9 mouse cellular contexts compared by ENCODE assay signal in the genomic region with DNA sequence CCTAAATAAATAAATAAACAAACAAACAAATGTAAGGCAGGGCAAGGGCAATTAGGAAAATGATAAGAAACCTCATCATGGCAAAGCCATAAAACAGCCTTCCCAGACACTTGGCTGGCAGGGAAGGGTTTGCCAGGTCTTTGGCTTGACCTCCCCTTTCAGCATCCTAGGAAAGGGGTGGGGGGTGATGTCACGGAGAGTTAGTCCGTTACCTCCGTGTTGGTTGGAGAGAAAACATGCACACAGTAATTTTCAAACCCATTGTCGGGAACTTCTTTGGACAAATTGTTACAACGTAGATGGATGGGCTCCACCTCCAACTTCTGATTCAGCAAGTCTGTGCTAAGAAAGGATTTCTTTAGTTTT. TPM values are rescaled to one million over a fixed set of nuclear protein-coding genes. Genes with fewer than 3 reads are reported as not detected.
A peak's percentile ranks its signal among the peaks of the same experiment; 100 is the strongest.
DNase-seq lines count a peak whose midpoint lies in the region; ATAC-seq and TF ChIP-seq lines count a peak whose summit lies in the region.
"Had no signal": no experiment of that assay in that cellular context is flagged by ENCODE, and none has a peak within 500 bp of the region (broad histone marks: within the 10 kb centered on the region; RNA-seq: fewer than 3 reads in every experiment).

No protein-coding gene starts in this region.

- no peak for TF ChIP-seq EP300 in heart, postnatal 0 days (IDR thresholded peaks at IDR 0.05; ENCODE audit: low read depth)

- TF ChIP-seq CTCF in heart, postnatal 0 days (IDR thresholded peaks at IDR 0.05; ENCODE audit: low read depth): no peak

- H3K9ac ChIP-seq in heart, embryonic 14.5 days (ENCODE audit: low read length): no peak overlapping the region
- H3K9ac ChIP-seq in heart, postnatal 0 days (replicated peaks; ENCODE audit: low read depth, low read length): no peak overlapping the region
- peak overlapping the region; percentile 95; the same call in 1 of the 2 replicates for H3K9ac ChIP-seq in midbrain, embryonic 12.5 days (replicated peaks)

- no peak for ATAC-seq in heart, embryonic 14.5 days (ENCODE audit: insufficient number of reproducible peaks, insufficient read depth, low FRiP score, low read depth)
- no peak for ATAC-seq in heart, postnatal 0 days (ENCODE audit: insufficient read depth, low read depth)
- no peak for ATAC-seq in midbrain, embryonic 12.5 days (ENCODE audit: low FRiP score, low read depth)
- no peak for ATAC-seq in erythroid progenitor cell, adult 5-6 weeks (replicated peaks; ENCODE audit: low FRiP score, poor library complexity, severe bottlenecking)

- intact Hi-C loops in heart, postnatal 36 days (cut with DNase I): loop anchor here (5.0 kb wide), 3 partner anchors 73 to 598 kb away; partner anchors contain the start of genes Atg3 and Slc35a5
- intact Hi-C loops in left cerebral cortex, postnatal 10 days (cut with DNase I): loop anchor here (5.0 kb wide), 2 partner anchors 47 to 62 kb away; no protein-coding TSS in a partner anchor

- H3K27ac ChIP-seq in heart, embryonic 14.5 days (replicated peaks in 1 of 2; ENCODE audit: control insufficient read depth in 1 of 2, insufficient read depth in 1 of 2, low read depth in 2 of 2, low read length in 2 of 2): no peak overlapping the region
- peak overlapping the region; percentile 96 for H3K27ac ChIP-seq in embryonic facial prominence, embryonic 10.5 days (replicated peaks)
- no peak overlapping the region for H3K27ac ChIP-seq in heart, postnatal 0 days (ENCODE audit: low read depth)
- H3K27ac ChIP-seq in midbrain, embryonic 12.5 days (replicated peaks): peak overlapping the region; percentile 95

- 26% methylated on average over 5 of the region's 5 CpGs for WGBS in heart, embryonic 14.5 days
- WGBS in embryonic facial prominence, embryonic 10.5 days: 10% methylated on average over 5 of the region's 5 CpGs
- 26% methylated on average over 5 of the region's 5 CpGs for WGBS in heart, postnatal 0 days
- WGBS in midbrain, embryonic 12.5 days: 8% methylated on average over 5 of the region's 5 CpGs

- H3K27me3 ChIP-seq in heart, embryonic 14.5 days (ENCODE audit: control insufficient read depth, insufficient read depth, low read length): no peaks in the 10 kb centered on the region
- no peaks in the 10 kb centered on the region; the same call in 1 of the 2 replicates for H3K27me3 ChIP-seq in embryonic facial prominence, embryonic 10.5 days (replicated peaks; ENCODE audit: low read depth, poor library complexity, severe bottlenecking)
- no peaks in the 10 kb centered on the region for H3K27me3 ChIP-seq in heart, postnatal 0 days (ENCODE audit: control insufficient read depth, insufficient read depth, low read length)
- no peaks in the 10 kb centered on the region for H3K27me3 ChIP-seq in midbrain, embryonic 12.5 days

- H3K4me1 ChIP-seq in heart, embryonic 14.5 days (ENCODE audit: control insufficient read depth in 2 of 2, insufficient read depth in 2 of 2, low read length in 2 of 2): peaks cover 0 to 4% of the 10 kb centered on the region in 2 experiments; a peak in 2 of 4 replicates
- peaks cover 48% of the 10 kb centered on the region for H3K4me1 ChIP-seq in embryonic facial prominence, embryonic 10.5 days
- peaks cover 5% of the 10 kb centered on the region; the same call in 1 of the 2 replicates for H3K4me1 ChIP-seq in heart, postnatal 0 days (ENCODE audit: control insufficient read depth, insufficient read depth)
- peaks cover 43% of the 10 kb centered on the region for H3K4me1 ChIP-seq in midbrain, embryonic 12.5 days

- H3K9me3 ChIP-seq in heart, embryonic 14.5 days (ENCODE audit: control insufficient read depth, low read length): no peaks in the 10 kb centered on the region
- H3K9me3 ChIP-seq in embryonic facial prominence, embryonic 10.5 days: no peaks in the 10 kb centered on the region
- H3K9me3 ChIP-seq in heart, postnatal 0 days (replicated peaks; ENCODE audit: control insufficient read depth, low read length): no peaks in the 10 kb centered on the region
- no peaks in the 10 kb centered on the region for H3K9me3 ChIP-seq in midbrain, embryonic 12.5 days
- H3K9me3 ChIP-seq: G1E had no signal

- peak overlapping the region in 1 of 2 experiments; percentile 88; a peak in 3 of 4 replicates for H3K4me3 ChIP-seq in heart, embryonic 14.5 days (ENCODE audit: control insufficient read depth in 1 of 2, insufficient read depth in 1 of 2, low read depth in 1 of 2, low read length in 2 of 2)
- peak overlapping the region; percentile 90 for H3K4me3 ChIP-seq in embryonic facial prominence, embryonic 10.5 days
- peak overlapping the region; percentile 57 for H3K4me3 ChIP-seq in heart, postnatal 0 days (ENCODE audit: low read depth, low read length)
- H3K4me3 ChIP-seq in midbrain, embryonic 12.5 days: peak overlapping the region; percentile 91

- peak overlapping the region; percentile 92 for H3K4me2 ChIP-seq in heart, embryonic 14.5 days (ENCODE audit: low read length)
- peak overlapping the region; percentile 70 for H3K4me2 ChIP-seq in heart, postnatal 0 days (ENCODE audit: low read depth, low read length)
- peak overlapping the region; percentile 61 for H3K4me2 ChIP-seq in midbrain, embryonic 12.5 days (replicated peaks)

- H3K36me3 ChIP-seq in heart, embryonic 14.5 days (ENCODE audit: control insufficient read depth, insufficient read depth, low read length): no peaks in the 10 kb centered on the region
- no peaks in the 10 kb centered on the region for H3K36me3 ChIP-seq in embryonic facial prominence, embryonic 10.5 days (replicated peaks)
- no peaks in the 10 kb centered on the region for H3K36me3 ChIP-seq in heart, postnatal 0 days (replicated peaks; ENCODE audit: control insufficient read depth, insufficient read depth, low read length)
- no peaks in the 10 kb centered on the region for H3K36me3 ChIP-seq in midbrain, embryonic 12.5 days
- H3K36me3 ChIP-seq: G1E had no signal

- no peak for DNase-seq in heart, postnatal 36 days
- no peak for DNase-seq in embryonic facial prominence, embryonic 10.5 days (ENCODE audit: low spot score)
- no peak for DNase-seq in heart, postnatal 0 days (ENCODE audit: low spot score)
- no peak for DNase-seq in left cerebral cortex, postnatal 10 days (ENCODE audit: extremely low spot score in 1 of 2, low spot score in 2 of 2)
- DNase-seq in lung, postnatal 36 days: no peak

RNA-seq across cellular contexts. Expression of gene Boc, which starts 0.6 kb away (rescaled TPM):
- 6.0 and 7.6 TPM in 2 replicates for polyA plus RNA-seq in heart, embryonic 14.5 days (2014; fragmentation: Nextera tagmentation; extraction: Ambion mirVana)
- 1 to 10 TPM; 4.8 to 5.9 TPM for total RNA-seq in heart, postnatal 36 days (2021)
- 14.2 and 14.3 TPM in 2 replicates for polyA plus RNA-seq in embryonic facial prominence, embryonic 10.5 days (2016; fragmentation: Nextera tagmentation; extraction: Ambion mirVana)
- 9.8 TPM in 2 replicates for total RNA-seq in heart, postnatal 0 days (2014; rRNA removed; ENCODE audit: low replicate concordance)
- 2.6 and 3.1 TPM in 2 replicates for polyA plus RNA-seq in heart, postnatal 0 days (2015; fragmentation: Nextera tagmentation; extraction: Ambion mirVana)
- polyA plus RNA-seq in midbrain, embryonic 12.5 days (2016; fragmentation: Nextera tagmentation; extraction: Ambion mirVana): 52.4 and 67.7 TPM in 2 replicates
- not detected in 2 replicates for total RNA-seq in erythroid progenitor cell, adult 5-6 weeks (2015; ENCODE audit: low replicate concordance)
- total RNA-seq in erythroid progenitor cell, adult 5-6 weeks (2017; ENCODE audit: low replicate concordance): not detected in 2 replicates
- total RNA-seq in left cerebral cortex, postnatal 10 days (2021): 10 to 100 TPM; 20.4 to 21.4 TPM
- total RNA-seq: G1E had no signal
- polyA plus RNA-seq: G1E had no signal

Comparison
In these comparisons a context has a peak if more than half of its experiments do, and no peak if none do; other contexts are left out.
1. H3K27ac ChIP-seq: peak in embryonic facial prominence, embryonic 10.5 days (single experiment) and midbrain, embryonic 12.5 days (single experiment); none in heart, embryonic 14.5 days (0 of 2) and heart, postnatal 0 days (single experiment).
2. RNA of gene Boc, which starts 0.6 kb away (total RNA-seq): 20.4 to 21.4 TPM in left cerebral cortex, postnatal 10 days, 9.8 TPM in heart, postnatal 0 days and 4.8 to 5.9 TPM in heart, postnatal 36 days; not detected in erythroid progenitor cell, adult 5-6 weeks; every median in the first group is over 4 times any median in the second.
3. Peak in every context shown above with its lines, with median percentiles within 50 percentile points of each other: H3K4me2 ChIP-seq.